Mouse (Mus musculus) lung, adult 2 months (tissue): ENCODE data around the gene Hoxb9.

Experiments used
- CTCF ChIP-seq: fragments of 200-500 bp; IDR thresholded peaks from 2 replicates; pipeline ENCODE4 v1.5.1; 2011; ENCODE audit warnings: mild to moderate bottlenecking, low read length, control low read depth; ENCODE audit not compliant: insufficient read depth
- POLR2A ChIP-seq: fragments of 200-500 bp; IDR thresholded peaks from 2 replicates; pipeline ENCODE4 v1.6.1; 2011; ENCODE audit warnings: low read depth, mild to moderate bottlenecking, control low read depth, low read length, borderline replicate concordance; ENCODE audit errors: extremely low read depth

- no peak for TF ChIP-seq POLR2A
- no peak for TF ChIP-seq CTCF
Observed at GRCm38 (mm10) chr11:96318368-96319070, 47.3 kb downstream of the Hoxb9 start.
